ENCODE assay signal across 8 mouse cellular contexts in genomic region chr4:24897351-24897750, GRCm38 (mm10). TPM values are rescaled to one million over a fixed set of nuclear protein-coding genes. Genes with fewer than 3 reads are reported as not detected.
DNase-seq lines count a peak whose midpoint lies in the region; ATAC-seq and TF ChIP-seq lines count a peak whose summit lies in the region.

No protein-coding gene starts in this region.

- H3K27me3 ChIP-seq in liver, adult 2 months (ENCODE audit: control insufficient read depth, insufficient read depth, low read length): no peaks in the 10 kb centered on the region
- no peaks in the 10 kb centered on the region for H3K27me3 ChIP-seq in stomach, postnatal 0 days (ENCODE audit: control insufficient read depth, insufficient read depth, low read length)

- peak overlapping the region; percentile 98 for H3K4me3 ChIP-seq in gastrocnemius, adult 2 months
- peak overlapping the region; percentile 91 for H3K4me3 ChIP-seq in liver, adult 2 months (ENCODE audit: insufficient read depth, low read depth, low read length)
- H3K4me3 ChIP-seq in stomach, postnatal 0 days (ENCODE audit: low read depth, low read length): peak overlapping the region; percentile 67

- no peak for DNase-seq in gastrocnemius, adult 2 months
- no peak for DNase-seq in gastrocnemius, postnatal 14 days
- DNase-seq in liver, adult 2 months (ENCODE audit: extremely low read depth, low read depth, low spot score): no peak
- DNase-seq in stomach, postnatal 0 days (ENCODE audit: low spot score): no peak
- no peak for DNase-seq in adrenal gland, postnatal 4 days (ENCODE audit: low spot score in 2 of 2)

- WGBS in liver, adult 2 months: 3% methylated on average over 7 of the region's 7 CpGs
- 10% methylated on average over 7 of the region's 7 CpGs for WGBS in stomach, postnatal 0 days

- peak overlapping the region; percentile 61 for H3K4me2 ChIP-seq in stomach, postnatal 0 days (replicated peaks; ENCODE audit: low read depth)

- peaks cover 13% of the 10 kb centered on the region for H3K36me3 ChIP-seq in liver, adult 2 months (ENCODE audit: control insufficient read depth, insufficient read depth, low read length)
- no peaks in the 10 kb centered on the region for H3K36me3 ChIP-seq in stomach, postnatal 0 days (ENCODE audit: control insufficient read depth, insufficient read depth, low read length)

- H3K4me1 ChIP-seq in liver, adult 2 months (ENCODE audit: control insufficient read depth, insufficient read depth, low read length): peaks cover 10% of the 10 kb centered on the region
- H3K4me1 ChIP-seq in stomach, postnatal 0 days (replicated peaks; ENCODE audit: control insufficient read depth, insufficient read depth): no peaks in the 10 kb centered on the region

- intact Hi-C loops in gastrocnemius, adult 2 months (cut with DNase I): loop anchor here (2.0 to 10.0 kb wide), 3 partner anchors 177 to 403 kb away; partner anchors contain the start of genes Mms22l and Ufl1
- intact Hi-C loops in gastrocnemius, postnatal 14 days (cut with DNase I; ENCODE audit: low total_unique reads): loop anchor here (5.0 kb wide), 1 partner anchor 175 kb away; no protein-coding TSS in a partner anchor

- peak overlapping the region; percentile 69 for H3K9ac ChIP-seq in liver, adult 2 months (ENCODE audit: low read depth, low read length)
- H3K9ac ChIP-seq in stomach, postnatal 0 days (ENCODE audit: low read length): peak overlapping the region; percentile 8; the same call in 1 of the 2 replicates

- no peak for TF ChIP-seq EP300 in stomach, postnatal 0 days (optimal IDR thresholded peaks at IDR 0.05)

- H3K9me3 ChIP-seq in stomach, postnatal 0 days (ENCODE audit: control insufficient read depth, low read length): no peaks in the 10 kb centered on the region

- peak overlapping the region; percentile 38; the same call in 1 of the 2 replicates for H3K27ac ChIP-seq in gastrocnemius, adult 2 months
- H3K27ac ChIP-seq in liver, adult 2 months (replicated peaks; ENCODE audit: insufficient read depth, low read depth, low read length): peak overlapping the region; percentile 92
- no peak overlapping the region for H3K27ac ChIP-seq in stomach, postnatal 0 days (replicated peaks)

- H3K79me2 ChIP-seq in liver, adult 2 months (ENCODE audit: control insufficient read depth, insufficient read depth, low read length): peaks cover 2% of the 10 kb centered on the region; the same call in 1 of the 2 replicates

- no peak for TF ChIP-seq POLR2A in liver, adult 2 months (IDR thresholded peaks at IDR 0.05; ENCODE audit: extremely low read depth, insufficient read depth, low read length)

- no peak for TF ChIP-seq CTCF in gastrocnemius, adult 2 months (IDR thresholded peaks at IDR 0.05)
- TF ChIP-seq CTCF in liver, adult 2 months (IDR thresholded peaks at IDR 0.05; ENCODE audit: low read depth, low read length): no peak
- no peak for TF ChIP-seq CTCF in stomach, postnatal 0 days (IDR thresholded peaks at IDR 0.05; ENCODE audit: low read depth)

- ATAC-seq in CD4-positive, CD25-positive, alpha-beta regulatory T cell, adult 4 months: peak; percentile 10
- peak; percentile 81 for ATAC-seq in erythroblast, adult 5-6 weeks (replicated peaks; ENCODE audit: low FRiP score, poor library complexity, severe bottlenecking)
- no peak for ATAC-seq in stomach, postnatal 0 days (ENCODE audit: low FRiP score, low TSS enrichment)
- ATAC-seq in granulocyte monocyte progenitor cell, adult 5-6 weeks (replicated peaks; ENCODE audit: poor library complexity, severe bottlenecking): no peak

RNA-seq across cellular contexts. Expression of gene Ndufaf4, which starts 0.5 kb away (rescaled TPM):
- 10 to 100 TPM; 40.0 to 55.9 TPM for total RNA-seq in gastrocnemius, adult 2 months (2021)
- total RNA-seq in gastrocnemius, postnatal 14 days (2021): 10 to 100 TPM; 23.9 to 38.6 TPM
- polyA plus RNA-seq in CD4-positive, CD25-positive, alpha-beta regulatory T cell, adult 4 months (2017; shearing (Covaris generic)): 10 to 100 TPM; 23.6 to 28.9 TPM
- total RNA-seq in erythroblast, adult 5-6 weeks (2015; ENCODE audit: low replicate concordance): 5.2 and 6.9 TPM in 2 replicates
- total RNA-seq in erythroblast, adult 5-6 weeks (2017; ENCODE audit: low replicate concordance): 2.6 and 5.0 TPM in 2 replicates
- 10.8 and 12.7 TPM in 2 replicates for total RNA-seq in liver, adult 2 months (2014; rRNA removed)
- 3.4 and 4.0 TPM in 2 replicates for polyA plus RNA-seq in liver, adult 2 months (2012; rRNA removed)
- 39.6 and 42.3 TPM in 2 replicates for polyA plus RNA-seq in stomach, postnatal 0 days (2015; fragmentation: Nextera tagmentation; extraction: Ambion mirVana)
- 10 to 100 TPM; 25.6 to 26.6 TPM for total RNA-seq in adrenal gland, postnatal 4 days (2021)
- total RNA-seq in granulocyte monocyte progenitor cell, adult 5-6 weeks (2014; fragmentation: Nextera tagmentation): 37.7 and 42.8 TPM in 2 replicates
- 41.3 and 48.9 TPM in 2 replicates for total RNA-seq in granulocyte monocyte progenitor cell, adult 5-6 weeks (2017)

RNA-seq across cellular contexts. Expression of gene Klhl32, which starts 46.4 kb away (rescaled TPM):
- under 1 TPM; 0.20 TPM for total RNA-seq in gastrocnemius, adult 2 months (2021)
- total RNA-seq in gastrocnemius, postnatal 14 days (2021): under 1 TPM; 0.16 to 0.31 TPM
- under 1 TPM; 0.10 to 0.27 TPM for polyA plus RNA-seq in CD4-positive, CD25-positive, alpha-beta regulatory T cell, adult 4 months (2017; shearing (Covaris generic))
- total RNA-seq in erythroblast, adult 5-6 weeks (2015; ENCODE audit: low replicate concordance): not detected in 2 replicates
- not detected in 2 replicates for total RNA-seq in erythroblast, adult 5-6 weeks (2017; ENCODE audit: low replicate concordance)
- total RNA-seq in liver, adult 2 months (2014; rRNA removed): 0.07 and 0.18 TPM in 2 replicates
- polyA plus RNA-seq in liver, adult 2 months (2012; rRNA removed): 0.05 TPM in 1 of 2 replicates, not detected in the other
- polyA plus RNA-seq in stomach, postnatal 0 days (2015; fragmentation: Nextera tagmentation; extraction: Ambion mirVana): 1.9 and 2.4 TPM in 2 replicates
- total RNA-seq in adrenal gland, postnatal 4 days (2021): 1 to 10 TPM; 6.2 to 7.6 TPM
- total RNA-seq in granulocyte monocyte progenitor cell, adult 5-6 weeks (2014; fragmentation: Nextera tagmentation): not detected in 2 replicates
- total RNA-seq in granulocyte monocyte progenitor cell, adult 5-6 weeks (2017): under 0.01 TPM in 1 of 2 replicates, not detected in the other

Comparison
In these comparisons a context has a peak if more than half of its experiments do, and no peak if none do; other contexts are left out.
1. ATAC-seq: peak in CD4-positive, CD25-positive, alpha-beta regulatory T cell, adult 4 months (single experiment) and erythroblast, adult 5-6 weeks (single experiment); none in stomach, postnatal 0 days (single experiment) and granulocyte monocyte progenitor cell, adult 5-6 weeks (single experiment).
2. Peak in every context shown above with its lines, with median percentiles within 50 percentile points of each other: H3K4me3 ChIP-seq.